16 mouse cellular contexts compared by ENCODE assay signal in the genomic region with DNA sequence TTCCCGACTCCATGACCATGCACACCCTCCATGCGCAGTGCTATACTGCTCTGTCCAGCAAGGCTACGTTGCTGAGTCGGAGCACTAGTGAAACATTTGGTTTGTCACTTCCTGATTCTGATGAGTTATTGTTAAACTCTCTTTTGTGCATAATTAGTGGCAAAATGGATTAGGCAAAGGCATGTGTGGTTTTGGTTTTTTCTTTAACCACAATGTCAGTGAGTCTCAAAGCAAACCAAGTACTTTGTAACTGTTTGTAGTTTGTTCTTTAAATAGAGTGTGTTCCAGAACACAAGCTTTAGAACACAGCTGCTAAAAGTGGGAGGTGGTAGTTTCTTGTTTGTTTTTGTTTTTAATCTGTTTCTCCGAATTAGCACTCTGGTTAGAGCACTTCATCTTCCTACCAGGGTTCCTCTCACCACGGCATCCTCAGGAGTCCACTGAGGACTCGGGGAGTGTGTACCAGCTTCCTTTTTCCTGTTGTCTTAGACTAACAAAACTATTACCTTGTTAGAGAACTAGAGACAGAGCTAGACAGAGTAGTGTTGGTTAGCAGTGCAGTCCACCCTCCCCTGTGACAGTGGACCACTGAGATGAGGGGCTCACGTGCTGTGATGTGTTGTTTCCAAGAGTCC. TPM values are rescaled to one million over a fixed set of nuclear protein-coding genes. Genes with fewer than 3 reads are reported as not detected.
A peak's percentile ranks its signal among the peaks of the same experiment; 100 is the strongest.
DNase-seq lines count a peak whose midpoint lies in the region; ATAC-seq and TF ChIP-seq lines count a peak whose summit lies in the region.
"Had no signal": no experiment of that assay in that cellular context is flagged by ENCODE, and none has a peak within 500 bp of the region (broad histone marks: within the 10 kb centered on the region; RNA-seq: fewer than 3 reads in every experiment).

No protein-coding gene starts in this region.

- peaks cover 89% of the 10 kb centered on the region for H3K36me3 ChIP-seq in hindbrain, embryonic 10.5 days
- peaks cover 59% of the 10 kb centered on the region for H3K36me3 ChIP-seq in kidney, embryonic 15.5 days

- whole genome bisulfite sequencing in hindbrain, embryonic 10.5 days, result 90% methylated on average over 8 of the region's 8 CpGs
- WGBS in kidney, embryonic 15.5 days, result 87% methylated on average over 8 of the region's 8 CpGs

- no peaks in the 10 kb centered on the region for H3K27me3 ChIP-seq in hindbrain, embryonic 10.5 days (ENCODE audit: insufficient read depth, poor library complexity, severe bottlenecking)
- no peaks in the 10 kb centered on the region for H3K27me3 ChIP-seq in kidney, embryonic 15.5 days
- H3K27me3 ChIP-seq: forebrain, embryonic 12.5 days; heart, embryonic 13.5 days; hindbrain, embryonic 13.5 days had no signal

- H3K9me3 ChIP-seq in hindbrain, embryonic 10.5 days, result no peaks in the 10 kb centered on the region
- no peaks in the 10 kb centered on the region for H3K9me3 ChIP-seq in kidney, embryonic 15.5 days (replicated peaks)
- H3K9me3 ChIP-seq: forebrain, embryonic 12.5 days; heart, embryonic 13.5 days; hindbrain, embryonic 13.5 days had no signal

- peak overlapping the region; percentile 74 for H3K27ac ChIP-seq in left cerebral cortex, adult 2 months
- no peak overlapping the region for H3K27ac ChIP-seq in hindbrain, embryonic 10.5 days
- no peak overlapping the region for H3K27ac ChIP-seq in kidney, embryonic 15.5 days
- H3K27ac ChIP-seq: forebrain, embryonic 12.5 days; heart, embryonic 13.5 days; hindbrain, embryonic 13.5 days had no signal

- no peak overlapping the region for H3K9ac ChIP-seq in kidney, embryonic 15.5 days
- H3K9ac ChIP-seq: forebrain, embryonic 12.5 days; heart, embryonic 13.5 days; hindbrain, embryonic 13.5 days; liver, postnatal 0 days had no signal

- intact Hi-C loops in left cerebral cortex, adult 2 months (cut with DNase I), result no loop called here
- intact Hi-C loops in left cerebral cortex, postnatal 14 days (cut with DNase I), result no loop called here

- no peak for TF ChIP-seq CTCF in left cerebral cortex, adult 2 months (IDR thresholded peaks at IDR 0.05)

- no peak overlapping the region for H3K4me2 ChIP-seq in kidney, embryonic 15.5 days
- H3K4me2 ChIP-seq: forebrain, embryonic 12.5 days; heart, embryonic 13.5 days; hindbrain, embryonic 13.5 days had no signal

- peak; percentile 85 for ATAC-seq in megakaryocyte progenitor cell, adult 5-6 weeks (replicated peaks; ENCODE audit: poor library complexity)
- ATAC-seq in kidney, embryonic 15.5 days (replicated peaks; ENCODE audit: low FRiP score), result no peak
- ATAC-seq: liver, postnatal 0 days had no signal

- DNase-seq in left cerebral cortex, adult 2 months (ENCODE audit: extremely low spot score in 1 of 2, low spot score in 2 of 2), result no peak
- no peak for DNase-seq in left cerebral cortex, postnatal 14 days (ENCODE audit: low spot score in 2 of 2)
- peak; percentile 16 for DNase-seq in CD4-positive, CD25-positive, alpha-beta regulatory T cell, adult 2 months (ENCODE audit: low read depth, low spot score)
- DNase-seq in c-Kit-positive CD71-negative TER-119-negative erythroid progenitor cells, embryonic 14.5 days (ENCODE audit: low read depth), result peak; percentile 9
- no peak for DNase-seq in right cerebral cortex, postnatal 10 days (ENCODE audit: low spot score in 2 of 2)
- DNase-seq in hindbrain, embryonic 10.5 days (ENCODE audit: low spot score), result no peak
- DNase-seq: adrenal gland, postnatal 36 days; cerebellum, adult 18-20 months; liver, postnatal 0 days; retina, postnatal 1 day had no signal

- no peak overlapping the region for H3K4me3 ChIP-seq in left cerebral cortex, adult 2 months
- no peak overlapping the region for H3K4me3 ChIP-seq in hindbrain, embryonic 10.5 days
- H3K4me3 ChIP-seq in kidney, embryonic 15.5 days (replicated peaks), result no peak overlapping the region
- H3K4me3 ChIP-seq: forebrain, embryonic 12.5 days; heart, embryonic 13.5 days; hindbrain, embryonic 13.5 days; myocyte had no signal

- H3K4me1 ChIP-seq in hindbrain, embryonic 10.5 days (replicated peaks), result 0 out of 2 replicates have a peak, but pooled peaks cover 2% of the 10 kb centered on the region
- peaks cover 2% of the 10 kb centered on the region for H3K4me1 ChIP-seq in kidney, embryonic 15.5 days
- H3K4me1 ChIP-seq: forebrain, embryonic 12.5 days had no signal

RNA-seq across cellular contexts. Expression of a gene that starts 9.3 kb away (rescaled TPM):
- under 1 TPM; 0.57 to 0.89 TPM for total RNA-seq in left cerebral cortex, adult 2 months (2021)
- total RNA-seq in left cerebral cortex, postnatal 14 days (2021), result under 1 TPM; 0.31 to 0.44 TPM
- not detected in 2 replicates for total RNA-seq in megakaryocyte progenitor cell, adult 5-6 weeks (2015)
- not detected in 2 replicates for total RNA-seq in megakaryocyte progenitor cell, adult 5-6 weeks (2017)
- 0.29 and 0.31 TPM in 2 replicates for polyA plus RNA-seq in hindbrain, embryonic 10.5 days (2016; fragmentation: Nextera tagmentation; extraction: Ambion mirVana)
- 1.4 and 3.8 TPM in 2 replicates for polyA plus RNA-seq in kidney, embryonic 15.5 days (2015; fragmentation: Nextera tagmentation; extraction: Ambion mirVana)

RNA-seq across cellular contexts. Expression of a gene that starts 48.7 kb away (rescaled TPM):
- 10 to 100 TPM; 50.0 to 50.6 TPM for total RNA-seq in left cerebral cortex, adult 2 months (2021)
- total RNA-seq in left cerebral cortex, postnatal 14 days (2021), result 10 to 100 TPM; 46.2 to 48.0 TPM
- 63.6 and 70.4 TPM in 2 replicates for total RNA-seq in megakaryocyte progenitor cell, adult 5-6 weeks (2015)
- 57.9 and 59.4 TPM in 2 replicates for total RNA-seq in megakaryocyte progenitor cell, adult 5-6 weeks (2017)
- polyA plus RNA-seq in hindbrain, embryonic 10.5 days (2016; fragmentation: Nextera tagmentation; extraction: Ambion mirVana), result 92.9 and 97.4 TPM in 2 replicates
- 89.3 and 98.3 TPM in 2 replicates for polyA plus RNA-seq in kidney, embryonic 15.5 days (2015; fragmentation: Nextera tagmentation; extraction: Ambion mirVana)

Comparison
In these comparisons a context has a peak if more than half of its experiments do, and no peak if none do; other contexts are left out.
1. DNase-seq: peak in CD4-positive, CD25-positive, alpha-beta regulatory T cell, adult 2 months (single experiment) and c-Kit-positive CD71-negative TER-119-negative erythroid progenitor cells, embryonic 14.5 days (single experiment); none in left cerebral cortex, adult 2 months (0 of 2), left cerebral cortex, postnatal 14 days (0 of 2), right cerebral cortex, postnatal 10 days (0 of 2) and hindbrain, embryonic 10.5 days (single experiment).